Mouse (Mus musculus) mesoderm, embryonic 11.5 days (tissue): Measurements from ENCODE around the gene Aco1.

Source experiments
- DNase-seq: peaks from one replicate; pipeline ENCODE4 v3.0.0-alpha.2; 2012; ENCODE audit warnings: low read depth, low spot score

Gene Aco1

DNA sequence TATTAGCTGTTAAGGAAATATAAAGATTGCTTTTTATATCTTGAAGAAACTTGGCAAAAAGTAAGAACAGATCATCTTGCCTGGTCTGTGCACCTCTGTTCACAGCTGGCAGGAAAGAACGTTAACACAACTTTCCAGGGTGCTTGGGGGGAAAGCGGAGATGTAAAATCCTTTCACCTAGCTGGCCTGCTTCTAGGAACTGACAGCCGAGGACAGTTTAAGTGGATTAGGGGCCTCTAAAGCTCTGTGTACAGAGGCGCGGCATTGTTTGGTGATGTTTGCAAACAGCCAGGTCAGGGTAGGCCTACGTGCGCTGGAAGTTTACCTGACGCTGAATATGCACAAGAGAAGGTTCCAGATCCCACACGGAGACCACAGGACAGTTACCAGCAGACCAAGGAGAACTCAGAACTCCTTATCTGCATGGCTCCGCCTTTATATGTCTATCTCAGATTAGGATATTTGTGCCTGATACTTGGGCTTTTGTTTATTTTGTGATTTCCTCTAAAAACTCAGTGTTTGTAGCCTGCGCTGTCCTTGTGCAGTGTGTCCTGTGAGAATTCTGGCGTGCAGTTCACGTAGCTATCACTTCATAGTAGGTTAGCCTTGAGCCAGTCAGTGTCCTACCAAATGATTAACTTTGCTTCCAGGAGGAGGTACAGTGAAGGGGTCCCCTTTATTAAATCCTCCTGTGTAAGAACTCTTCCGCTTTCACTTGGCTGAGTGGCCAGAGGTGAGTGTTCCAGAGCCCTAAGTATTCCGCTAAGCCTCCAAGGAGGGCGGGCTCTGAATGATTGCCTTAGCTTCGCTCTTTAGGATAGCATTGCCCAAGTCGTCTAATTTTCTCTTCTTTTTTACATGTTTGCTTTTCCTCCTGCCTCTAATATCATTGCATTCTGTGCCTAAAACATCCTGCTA is 14.0 kb downstream of the Aco1 start:
- no peak for DNase-seq

DNA sequence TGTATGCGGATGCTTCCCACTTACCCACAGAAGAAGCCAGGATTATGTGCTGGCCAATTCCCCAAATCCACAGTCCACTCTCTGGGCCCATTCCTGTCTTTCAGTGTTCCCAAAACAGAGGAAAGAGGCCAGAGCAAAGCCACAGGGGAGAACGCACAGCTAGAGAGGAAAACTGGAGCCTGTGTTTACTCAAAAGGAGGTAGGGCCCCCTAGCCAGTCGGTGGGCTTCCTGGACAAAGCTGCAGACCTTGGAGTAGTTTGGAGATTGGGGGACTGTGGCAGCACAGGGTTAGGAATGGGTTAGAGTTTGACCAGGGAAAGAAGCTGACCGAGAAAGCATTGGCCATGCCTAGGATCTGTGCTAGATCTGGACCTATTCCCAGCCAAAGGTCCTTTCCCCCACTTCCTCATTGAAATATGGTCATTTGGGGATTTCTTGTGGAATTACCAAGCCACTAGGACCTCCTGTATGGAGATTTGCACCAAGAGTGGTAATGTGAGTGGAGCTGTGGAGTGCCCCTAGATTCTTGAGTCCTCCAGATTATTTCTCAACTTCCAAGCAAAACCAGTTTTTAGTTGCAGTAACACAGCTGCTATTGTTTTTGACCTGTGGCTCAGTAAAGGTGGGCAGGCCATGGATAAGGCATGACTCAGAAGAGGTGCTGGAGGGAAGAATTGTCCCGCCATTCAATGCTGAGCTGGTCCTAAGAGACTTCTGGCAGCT is 14.8 kb downstream of the Aco1 start:
- no peak for DNase-seq

- no peak for DNase-seq
These were observed 15.3 kb downstream of the Aco1 start for GRCm38 (mm10) chr4:40158224-40158540.

DNA sequence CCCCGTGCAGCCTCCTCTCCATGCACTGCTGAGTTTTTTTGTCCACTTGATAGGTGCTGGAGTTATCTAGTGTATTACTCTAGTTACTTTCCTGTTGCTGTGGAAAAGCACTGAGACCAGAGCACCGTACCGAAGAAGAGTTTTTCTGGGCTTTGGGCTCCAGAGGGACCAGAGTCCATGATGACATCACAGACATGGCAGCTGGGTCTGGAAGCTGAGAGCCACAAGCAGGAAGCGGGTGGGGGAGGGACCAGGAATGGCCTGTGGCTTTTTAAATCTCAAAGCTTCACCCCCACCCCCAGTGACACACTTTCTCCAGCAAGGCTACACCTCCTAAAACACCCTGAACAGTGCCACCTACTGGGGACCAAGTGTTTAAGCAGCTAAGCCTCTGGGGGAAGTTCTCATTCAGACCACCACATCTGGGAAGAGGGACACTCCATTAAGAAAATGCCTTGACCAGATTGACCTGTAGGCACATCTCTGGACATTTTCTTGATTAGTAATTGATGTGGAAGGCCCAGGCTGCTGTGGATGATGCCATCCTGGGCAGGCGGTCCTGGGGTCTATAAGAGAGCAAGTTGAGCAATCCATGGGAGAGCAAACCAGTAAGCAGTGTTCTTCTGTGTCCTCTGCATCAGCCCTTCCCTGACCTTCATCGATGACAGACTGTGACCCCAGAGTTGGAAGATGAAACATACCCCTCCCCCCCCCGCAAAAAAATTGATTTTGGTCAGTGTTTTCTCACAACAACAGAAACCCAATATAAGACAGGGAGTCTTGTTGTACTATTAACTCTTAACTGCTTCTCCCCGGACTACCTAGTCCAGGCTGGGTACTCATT is 17.9 kb downstream of the Aco1 start:
- DNase-seq: no peak

DNA sequence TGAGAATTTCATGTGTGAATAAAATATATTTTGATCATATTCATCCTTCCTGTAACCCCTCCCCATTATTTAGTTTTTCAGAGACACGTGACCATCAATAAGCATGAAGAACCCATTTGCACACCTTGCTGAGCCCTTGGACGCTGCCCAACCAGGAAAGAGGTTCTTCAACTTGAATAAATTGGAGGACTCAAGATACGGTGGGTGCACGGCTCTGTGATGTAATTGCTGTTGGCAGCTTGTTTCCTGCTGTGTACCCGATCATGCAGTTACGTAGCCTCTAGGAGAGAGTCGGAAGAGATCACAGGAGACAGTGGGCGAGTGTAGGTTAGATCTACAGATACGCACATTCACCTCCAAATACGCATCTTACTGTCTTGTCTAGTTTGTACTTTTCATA is 20.8 kb downstream of the Aco1 start:
- no peak for DNase-seq

DNA sequence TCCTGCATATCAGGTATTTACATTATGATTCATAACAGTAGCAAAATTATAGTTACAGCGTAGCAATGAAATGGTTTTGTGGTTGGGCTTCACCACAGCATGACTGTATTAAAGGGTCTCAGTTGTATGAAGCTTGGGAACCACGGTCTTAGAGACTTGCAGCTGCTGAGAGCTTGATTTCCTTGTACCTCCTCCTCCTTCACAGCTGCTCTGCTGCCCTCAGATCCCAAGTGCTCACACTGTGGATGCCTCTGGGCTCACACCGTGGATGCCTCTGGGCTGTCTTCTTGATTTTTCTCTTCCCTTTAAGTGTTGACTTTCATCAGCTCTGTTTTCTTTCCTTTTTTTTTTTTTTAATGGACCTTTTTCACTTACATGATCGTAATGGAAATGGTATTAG is 28.6 kb downstream of the Aco1 start:
- DNase-seq: no peak

DNA sequence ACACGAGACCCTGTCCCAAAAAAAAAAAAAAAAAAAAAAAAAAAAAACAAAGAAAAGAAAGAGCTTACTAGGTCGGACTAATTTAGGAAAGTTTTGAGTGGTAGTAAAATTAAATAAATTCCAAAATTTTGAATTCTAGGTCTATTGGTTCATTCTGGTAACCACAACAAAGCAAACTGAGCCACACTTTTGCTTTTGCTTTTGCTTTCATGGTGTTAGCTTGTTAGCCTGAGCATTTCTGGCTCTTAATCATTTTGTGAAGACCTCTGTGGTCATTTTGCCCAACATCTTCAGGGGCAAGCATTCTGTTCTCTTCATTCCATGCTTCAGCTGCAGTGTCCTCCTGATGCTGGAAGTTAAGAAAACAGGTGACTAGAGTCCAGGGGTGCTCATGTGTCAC is 29.5 kb downstream of the Aco1 start:
- no peak for DNase-seq

GRCm38 (mm10) chr4:40174321-40174720 is 31.4 kb downstream of the Aco1 start:
- no peak for DNase-seq

- no peak for DNase-seq
These were observed 35.7 kb downstream of the Aco1 start for GRCm38 (mm10) chr4:40178584-40178983.

- no peak for DNase-seq
These were observed 37.2 kb downstream of the Aco1 start for GRCm38 (mm10) chr4:40180046-40180445.

- DNase-seq: no peak
These were observed 38.8 kb downstream of the Aco1 start for GRCm38 (mm10) chr4:40181681-40182080.

DNA sequence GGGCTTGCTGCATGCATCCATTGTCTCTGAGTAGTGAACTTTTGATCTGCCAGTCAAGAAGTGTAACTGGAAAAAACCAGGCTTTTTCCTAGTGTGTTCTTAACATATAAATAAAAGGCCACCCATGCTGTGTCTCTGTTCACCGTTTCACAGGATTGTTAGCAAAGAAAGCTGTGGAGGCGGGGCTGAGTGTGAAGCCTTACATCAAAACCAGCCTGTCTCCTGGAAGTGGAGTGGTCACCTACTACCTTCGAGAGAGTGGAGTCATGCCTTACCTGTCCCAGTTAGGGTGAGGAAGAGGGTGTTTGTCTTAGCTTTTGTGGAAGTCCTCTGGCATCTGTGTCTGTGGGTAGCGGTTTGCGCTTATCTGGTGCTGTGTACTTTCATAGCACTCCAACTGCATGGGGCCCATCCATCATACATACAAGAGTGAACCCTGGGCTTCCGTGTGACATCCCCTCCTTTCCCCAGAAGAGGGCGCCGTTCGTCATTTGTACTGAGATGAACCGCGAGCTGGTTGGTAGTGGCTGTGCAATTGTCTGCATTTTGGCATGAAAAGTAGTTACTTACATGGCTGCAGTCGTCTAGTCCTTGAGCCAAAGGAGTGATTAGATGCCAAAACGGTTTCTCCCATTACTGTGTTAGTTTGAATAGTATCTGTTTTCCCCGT is 39.9 kb downstream of the Aco1 start:
- DNase-seq: peak; percentile 61

DNA sequence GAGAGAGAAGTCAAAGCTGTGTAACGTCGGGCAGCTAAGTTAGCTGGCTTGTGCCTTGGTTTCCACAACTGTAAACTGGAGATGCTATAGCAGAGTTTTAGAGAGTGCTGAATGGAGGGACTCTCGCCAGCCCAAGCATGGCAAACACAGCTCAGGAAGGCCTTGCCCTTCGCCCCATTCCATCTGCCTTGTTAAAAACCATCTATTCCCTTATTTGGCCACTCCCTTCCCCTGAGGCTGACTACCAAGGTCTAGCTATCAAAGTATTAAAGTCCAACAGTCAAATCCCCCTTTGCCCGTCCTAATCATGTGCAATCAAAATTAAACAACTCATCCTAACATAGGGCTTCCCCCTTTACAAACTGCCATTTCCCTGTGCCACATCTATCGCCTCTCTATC is 40.9 kb downstream of the Aco1 start:
- DNase-seq: no peak

- DNase-seq: no peak
These were observed 41.6 kb downstream of the Aco1 start for GRCm38 (mm10) chr4:40184470-40184869.

DNA sequence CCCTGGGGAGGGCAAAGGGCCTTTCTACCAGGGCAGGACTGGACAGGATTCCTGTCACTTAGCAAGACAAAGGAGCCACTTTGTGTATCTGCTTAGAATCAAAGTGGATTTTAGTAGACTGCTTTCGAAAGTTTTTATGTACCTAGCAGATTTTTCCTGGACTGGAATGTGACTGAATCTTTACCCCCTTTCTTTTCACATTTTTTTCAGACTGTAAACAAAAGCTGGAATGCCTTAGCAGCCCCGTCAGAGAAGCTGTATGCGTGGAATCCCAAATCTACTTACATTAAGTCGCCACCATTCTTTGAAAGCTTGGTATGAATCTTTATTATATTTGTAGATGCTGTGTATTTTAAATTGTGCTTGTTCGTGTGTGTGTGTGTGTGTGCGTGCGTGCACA is 45.1 kb downstream of the Aco1 start:
- DNase-seq: no peak

GRCm38 (mm10) chr4:40192246-40192645 is 49.4 kb downstream of the Aco1 start:
- no peak for DNase-seq

- no peak for DNase-seq
These were observed 50.6 kb downstream of the Aco1 start for GRCm38 (mm10) chr4:40193461-40193860.

GRCm38 (mm10) chr4:40195336-40195735 is 52.5 kb downstream of the Aco1 start:
- no peak for DNase-seq

DNA sequence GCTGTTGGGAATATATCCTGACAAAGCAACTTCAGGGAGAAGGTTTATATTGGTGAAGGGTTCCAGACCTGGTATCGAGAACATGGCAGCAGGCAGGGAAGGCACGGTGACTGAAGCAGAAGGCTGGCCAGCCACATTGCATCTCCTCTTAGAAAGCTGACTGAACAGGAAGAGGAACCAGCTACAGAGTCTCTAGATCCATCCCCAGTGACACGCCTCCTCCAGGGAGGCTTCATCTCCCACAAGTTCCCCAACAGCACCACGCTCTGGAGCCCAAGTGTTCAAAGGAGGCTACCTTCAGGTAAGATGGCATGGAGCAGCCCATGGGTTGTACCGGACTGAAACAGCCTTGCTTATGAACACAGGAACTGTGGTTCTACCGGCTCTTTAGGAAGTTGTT is 59.3 kb downstream of the Aco1 start:
- no peak for DNase-seq

DNA sequence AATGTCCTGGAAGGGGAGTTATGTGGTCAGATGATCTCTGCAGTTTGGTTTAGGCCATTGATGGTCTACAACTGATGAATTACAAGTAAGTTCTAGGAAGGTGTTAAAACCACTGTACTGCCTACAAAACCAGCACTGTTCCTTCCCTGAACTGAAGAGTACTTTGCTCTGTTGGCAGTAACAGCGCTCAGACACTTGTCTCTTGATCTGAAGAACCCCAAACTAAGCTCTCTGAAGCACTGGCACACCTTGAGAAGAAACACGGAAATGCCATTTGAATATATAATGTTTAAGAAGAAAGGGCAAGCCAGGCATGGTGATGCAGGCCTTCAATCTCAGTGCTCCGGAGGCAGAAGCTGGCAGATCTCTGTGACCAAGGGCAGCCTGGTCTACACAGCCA is 61.5 kb downstream of the Aco1 start:
- no peak for DNase-seq

DNA sequence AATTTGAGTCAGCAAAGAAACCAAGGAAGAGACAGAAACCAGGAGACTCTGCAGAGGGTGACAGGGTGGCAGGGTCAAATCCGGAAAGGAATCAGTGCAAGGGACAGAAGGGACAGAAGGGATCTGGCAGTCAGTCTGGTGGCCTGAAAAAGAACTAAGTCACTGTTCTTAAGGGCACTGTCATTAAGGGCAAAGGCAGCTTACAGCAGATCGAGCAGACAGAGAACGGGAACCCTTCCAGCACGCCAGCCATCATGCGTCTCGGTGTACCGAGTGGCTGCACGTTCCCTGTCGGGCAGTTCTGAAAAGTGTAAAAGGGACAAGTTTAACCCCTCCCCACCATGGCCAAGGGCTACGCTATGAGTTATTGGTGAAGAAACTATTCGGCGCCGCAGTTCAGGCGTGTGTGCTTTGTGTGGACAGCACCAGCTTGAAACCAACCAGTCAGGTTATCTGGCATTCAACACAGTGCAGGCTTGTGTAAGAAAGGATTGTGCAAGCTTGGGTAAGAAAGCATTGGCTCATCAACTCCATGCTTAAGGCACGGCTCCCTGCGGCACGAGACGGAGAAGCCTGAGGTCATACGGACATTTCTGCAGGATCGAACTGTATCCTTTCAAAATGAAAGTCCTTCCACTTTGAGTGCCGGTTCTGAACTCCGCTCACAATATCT is 62.5 kb downstream of the Aco1 start:
- DNase-seq: no peak
